Mouse (Mus musculus) bone marrow, adult 2 months (tissue): ENCODE measurements around the gene Gm6583.

ENCODE experiments used
- CTCF ChIP-seq: fragments of 200-500 bp; IDR thresholded peaks from 2 replicates; pipeline ENCODE4 v1.5.1; 2011; ENCODE audit warnings: low read length, control low read depth; ENCODE audit not compliant: control insufficient read depth, insufficient read depth
- POLR2A ChIP-seq: fragments of 200-500 bp; IDR thresholded peaks from 2 replicates; pipeline ENCODE4 v1.6.1; 2011; ENCODE audit warnings: low read depth, mild to moderate bottlenecking, control low read depth, low read length, borderline replicate concordance; ENCODE audit not compliant: control insufficient read depth

DNA sequence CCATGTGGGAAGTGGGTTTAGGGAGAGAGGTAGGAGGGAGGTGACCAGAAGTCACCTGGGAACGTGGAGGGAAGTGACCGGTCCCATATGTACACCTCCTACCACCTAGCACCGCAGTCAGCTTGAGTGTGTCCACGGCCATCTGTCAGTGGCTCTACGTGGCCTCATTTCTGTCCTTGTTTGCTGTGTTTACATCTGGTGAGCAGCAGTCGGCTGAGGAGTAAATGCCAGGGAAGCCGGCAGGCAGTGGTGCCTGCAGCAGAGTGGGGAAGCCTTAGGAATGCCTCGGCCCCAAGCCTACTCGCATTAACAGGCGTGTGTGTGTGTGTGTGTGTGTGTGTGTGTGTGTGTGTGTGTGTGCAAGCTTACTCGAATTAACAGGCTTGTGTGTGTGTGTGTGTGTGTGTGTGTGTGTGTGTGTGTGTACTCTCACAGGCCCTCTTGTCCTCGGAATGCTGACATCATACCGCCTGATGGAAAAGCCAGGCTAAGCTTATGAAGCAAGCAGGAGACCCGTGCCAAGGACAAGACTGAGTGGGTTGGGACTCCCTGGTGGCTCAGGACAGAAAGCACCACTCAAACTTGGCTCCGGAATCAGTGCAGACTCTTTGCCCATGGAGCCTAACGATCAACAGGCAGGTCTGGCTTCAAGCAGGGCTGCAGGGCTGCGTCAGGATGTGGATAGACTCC is 27.0 kb upstream of the Gm6583 start:
- TF ChIP-seq POLR2A (no peak), CTCF (no peak)
